Mouse (Mus musculus) layer of hippocampus, adult 8-10 months (tissue): ENCODE results near the gene Terf2. TPM values are rescaled to one million over a fixed set of nuclear protein-coding genes. Genes with fewer than 3 reads are reported as not detected.
"Not testable (repeated sequence)": the region's sequence is repeated elsewhere in the genome, so short reads cannot be mapped to it uniquely, and the experiment has no call there.

Experiments
- DNase-seq, 2 experiments: peaks; one replicate each; pipeline ENCODE4 v3.0.0; 2022; ENCODE audit warnings: low spot score in 2 of 2
- total RNA-seq, 4 experiments: library from RNA; stranded (reverse); gene quantifications; 2 replicates each; pipeline ENCODE4 v1.2.4; 2022

Terf2 gene
- total RNA-seq, 4 experiments from 2014 or later: 33.5 to 41.3 (median 35.6) TPM

DNA sequence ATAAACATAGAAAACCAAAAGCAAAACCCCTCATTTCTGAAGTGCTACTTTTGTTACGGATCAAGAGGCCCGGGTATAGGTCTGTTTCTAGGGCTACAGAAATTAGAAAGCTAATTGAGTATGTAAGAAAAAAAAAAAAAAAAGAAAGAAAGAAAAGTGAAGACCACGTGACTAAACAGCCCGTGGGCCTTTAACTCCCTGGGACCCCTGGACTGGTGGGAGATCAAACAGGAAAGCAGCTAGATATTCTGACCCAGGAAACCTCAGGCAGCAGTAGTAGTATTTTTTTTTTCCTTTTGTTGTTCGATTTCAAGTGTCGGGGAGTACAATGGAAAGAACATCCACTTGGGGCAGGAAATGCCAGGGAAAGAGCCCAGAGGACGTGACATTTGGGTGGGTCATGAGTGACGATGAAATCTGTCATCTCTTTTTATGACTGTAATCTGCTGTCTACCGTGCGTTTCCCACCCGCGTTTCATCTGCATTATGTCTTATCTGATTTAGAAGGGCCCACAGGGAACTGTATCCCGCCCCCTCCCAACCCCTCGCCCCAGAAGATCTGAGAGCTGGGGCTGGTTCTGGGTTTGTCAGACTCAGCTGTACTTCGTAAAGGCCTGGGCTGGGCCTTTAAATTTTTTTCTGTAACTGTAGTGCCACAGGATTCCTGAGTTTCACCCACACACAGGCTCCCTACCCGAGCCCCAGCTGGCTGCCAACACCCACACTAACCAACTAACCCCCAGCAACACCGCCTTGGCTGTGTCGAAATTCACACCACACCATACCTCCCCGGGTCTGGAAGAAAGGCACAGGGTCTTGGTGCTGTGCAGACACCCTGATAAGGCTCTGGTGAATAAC is 18.0 kb upstream of the Terf2 start:
- peak; percentile 35 to 45 for DNase-seq

DNA sequence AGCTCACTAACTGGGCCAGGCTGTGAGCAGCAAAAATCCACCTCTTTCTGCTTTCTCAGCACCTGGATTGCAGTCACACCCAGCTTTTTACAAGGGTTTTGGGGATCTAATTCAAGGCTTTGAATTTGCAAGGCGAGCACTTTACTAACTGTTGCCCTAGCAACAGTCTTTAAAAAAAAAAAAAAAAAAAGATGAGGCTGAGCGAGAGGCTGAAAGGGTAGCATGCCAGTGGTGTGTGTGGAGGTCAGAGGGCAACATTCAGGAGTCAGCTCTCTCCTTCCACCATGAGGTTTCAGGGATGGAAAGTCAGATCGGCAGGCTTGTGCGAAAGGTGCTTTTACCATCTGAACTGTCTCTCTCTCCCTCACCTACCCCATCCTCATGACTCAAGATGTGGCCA is 16.9 kb upstream of the Terf2 start:
- DNase-seq: no peak

DNA sequence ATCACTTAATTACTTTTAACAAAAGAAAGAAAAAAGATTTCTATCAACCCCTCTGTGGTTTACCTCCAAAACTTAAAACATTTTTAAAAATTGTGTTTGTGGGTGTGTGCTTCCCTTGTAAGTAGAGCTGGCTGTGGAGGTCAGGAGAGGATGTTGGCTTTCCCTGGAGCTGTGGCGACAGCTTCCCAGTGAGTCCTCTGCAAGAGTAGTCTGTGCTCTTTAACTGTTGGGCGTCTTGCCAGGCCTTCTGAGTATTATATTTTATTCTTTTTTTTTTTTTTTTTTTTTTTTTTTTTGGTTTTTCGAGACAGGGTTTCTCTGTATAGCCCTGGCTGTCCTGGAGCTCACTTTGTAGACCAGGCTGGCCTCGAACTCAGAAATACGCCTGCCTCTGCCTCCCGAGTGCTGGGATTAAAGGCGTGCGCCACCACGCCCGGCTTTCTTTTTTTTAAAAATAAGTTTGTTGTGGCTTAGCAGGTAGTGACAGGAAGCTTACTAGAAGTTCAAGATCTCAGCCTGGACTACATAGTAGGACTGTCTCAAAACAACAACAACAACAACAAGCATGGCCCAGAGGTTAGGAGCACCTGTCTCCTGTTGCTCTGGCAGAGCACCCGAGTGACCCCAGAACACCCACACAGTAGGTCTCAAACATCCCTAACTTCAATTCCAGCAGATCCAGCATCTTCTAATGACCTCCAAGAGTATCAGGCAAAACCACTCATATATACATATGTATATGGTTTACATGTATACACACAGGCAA is 15.2 kb upstream of the Terf2 start:
- no peak for DNase-seq

DNA sequence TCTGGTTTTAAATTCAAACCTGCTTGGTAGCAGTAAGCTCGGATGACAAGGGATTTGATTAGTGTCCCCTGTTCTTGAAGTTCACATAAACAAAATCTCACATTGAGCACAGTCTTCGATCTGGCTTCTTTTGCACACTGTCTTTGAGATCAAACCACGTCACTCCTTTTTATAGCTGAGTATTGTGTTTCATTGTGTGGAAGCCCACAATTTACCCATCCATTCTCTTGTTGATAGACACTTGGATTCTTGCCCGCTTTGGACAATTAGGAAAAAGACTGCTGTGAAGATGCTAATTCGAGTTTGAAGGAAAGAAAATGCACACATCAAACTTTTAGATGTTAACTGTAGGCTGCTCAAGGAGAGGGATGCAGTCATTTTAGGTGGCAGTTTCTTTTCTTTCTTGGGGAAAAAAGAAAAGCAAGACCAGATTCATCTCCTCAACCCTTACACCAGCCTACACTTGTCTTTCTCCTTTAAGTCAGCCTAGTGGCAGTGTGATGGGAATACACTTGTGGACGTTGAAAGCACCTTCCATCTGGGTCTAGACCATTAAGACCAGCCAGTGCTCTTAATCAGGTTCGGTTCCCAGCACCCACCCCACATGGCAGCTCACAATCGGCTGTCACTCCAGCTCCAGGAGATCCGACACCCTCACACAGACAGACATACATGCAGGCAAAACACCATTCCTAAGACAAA is 14.4 kb upstream of the Terf2 start:
- DNase-seq: no peak

DNA sequence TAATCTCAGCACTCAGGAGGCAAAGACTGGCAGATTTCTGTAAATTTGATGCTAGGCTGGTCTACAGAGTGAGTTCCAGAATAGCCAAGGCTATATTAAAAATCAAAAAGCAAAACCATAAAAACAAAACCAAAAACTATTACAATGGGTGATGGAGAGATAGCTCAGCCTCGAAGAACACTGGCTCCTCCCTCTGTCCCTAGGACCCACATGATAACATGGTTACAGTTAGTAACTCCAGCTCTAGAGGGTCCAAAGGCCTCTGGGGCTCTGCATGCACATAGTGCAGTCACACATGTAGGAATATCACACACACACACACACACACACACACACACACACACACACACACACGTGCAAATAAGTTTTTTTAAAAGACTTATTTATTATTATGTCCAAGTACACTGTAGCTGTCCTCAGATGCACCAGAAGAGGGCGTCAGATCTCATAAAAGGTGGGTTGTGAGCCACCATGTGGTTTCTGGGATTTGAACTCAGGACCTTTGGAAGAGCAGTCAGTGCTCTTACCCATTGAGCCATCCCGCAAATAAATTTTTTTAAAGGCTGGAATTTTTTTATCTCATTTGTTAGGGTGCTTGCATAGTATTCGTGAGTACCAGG is 13.6 kb upstream of the Terf2 start:
- DNase-seq: no peak

DNA sequence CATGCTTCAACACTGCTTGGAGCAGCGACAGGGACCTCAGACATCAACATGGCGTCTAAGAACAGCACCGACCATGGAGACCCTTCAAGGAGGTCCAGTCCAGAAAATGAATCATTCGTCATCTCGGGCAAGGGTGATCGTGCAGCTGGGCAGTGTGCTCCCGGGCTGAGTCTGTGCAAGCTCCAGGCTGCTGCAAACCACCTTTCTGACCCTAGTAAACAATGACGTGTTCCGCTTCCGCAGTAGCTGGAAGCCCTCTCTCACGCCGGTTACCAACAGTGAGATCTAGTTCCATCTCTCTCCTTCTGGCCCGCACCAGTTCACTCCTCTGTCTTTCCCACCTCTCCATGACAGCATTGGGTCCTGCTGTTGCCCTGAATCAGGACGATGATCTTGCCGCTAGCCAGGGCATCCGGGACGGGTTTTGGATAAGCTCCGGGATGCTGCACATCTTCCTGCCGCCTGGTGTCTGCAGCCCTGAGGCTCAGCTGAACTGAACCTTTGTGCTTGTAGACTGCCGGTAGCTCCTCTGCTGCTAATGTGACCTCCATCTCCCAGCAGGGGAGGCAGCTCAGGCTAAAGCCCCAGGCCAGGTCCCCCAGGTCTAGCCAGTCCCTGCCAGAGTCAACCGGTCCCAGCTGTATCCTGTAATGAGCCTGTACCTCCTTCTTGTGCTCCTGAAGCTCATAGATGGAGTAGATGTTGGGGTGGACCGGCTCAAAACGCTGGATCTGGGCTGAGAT is 12.8 kb upstream of the Terf2 start:
- DNase-seq: no peak

DNA sequence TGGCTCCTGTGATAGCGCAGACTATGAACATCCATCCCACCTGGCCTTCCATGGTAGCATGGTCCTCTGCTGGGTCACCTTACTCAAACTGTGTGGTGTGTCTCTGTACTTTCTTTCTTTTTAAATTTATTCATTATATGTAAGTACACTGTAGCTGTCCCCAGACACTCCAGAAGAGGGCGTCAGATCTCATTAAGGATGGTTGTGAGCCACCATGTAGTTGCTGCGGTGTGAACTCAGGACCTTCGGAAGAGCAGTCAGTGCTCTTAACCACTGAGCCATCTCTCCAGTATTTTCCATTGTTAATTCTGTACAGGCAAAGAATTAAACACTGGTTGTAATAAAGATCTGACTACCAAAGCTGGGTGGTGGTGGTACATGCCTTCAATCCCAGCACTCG is 11.7 kb upstream of the Terf2 start:
- DNase-seq: not testable (repeated sequence)

DNA sequence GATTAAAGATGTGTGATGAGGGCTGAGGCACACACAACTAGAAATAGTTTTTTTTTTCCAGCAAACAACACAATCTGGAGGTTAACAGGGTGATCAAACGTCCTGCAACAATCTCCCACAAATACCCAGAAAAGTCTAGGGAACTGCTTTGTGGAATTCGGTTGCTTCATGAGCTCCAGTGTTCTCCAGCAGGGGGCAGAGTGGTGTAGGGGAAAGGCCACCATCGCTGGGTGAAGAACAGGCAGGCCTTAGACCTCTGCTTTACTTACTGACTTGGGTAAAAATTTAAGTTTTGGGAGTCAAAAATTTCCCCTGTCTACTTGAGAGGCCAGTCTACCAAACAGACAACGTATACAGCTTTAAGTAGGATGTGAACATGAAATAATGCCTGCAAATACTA is 8.2 kb upstream of the Terf2 start:
- DNase-seq: peak; percentile 34 to 63

DNA sequence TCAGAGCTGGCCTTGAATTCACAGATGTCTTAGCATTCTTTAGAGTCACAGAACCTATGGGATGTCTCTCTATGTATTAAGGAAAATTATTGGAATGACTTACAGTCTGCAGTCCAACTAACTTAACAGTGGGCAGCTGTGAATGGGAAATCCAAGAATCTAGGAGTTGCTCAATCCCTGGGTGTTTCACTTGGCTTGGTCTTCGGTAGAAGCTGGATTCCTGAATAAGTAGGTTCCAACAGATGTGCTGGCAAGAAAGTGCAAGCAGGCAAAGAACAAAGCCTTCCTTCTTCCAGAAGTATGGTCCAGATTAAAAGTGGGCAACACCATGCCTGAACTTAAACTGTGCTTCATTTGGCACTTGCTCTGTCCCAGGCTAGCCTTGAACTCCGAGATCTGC is 4.3 kb upstream of the Terf2 start:
- DNase-seq: no peak

DNA sequence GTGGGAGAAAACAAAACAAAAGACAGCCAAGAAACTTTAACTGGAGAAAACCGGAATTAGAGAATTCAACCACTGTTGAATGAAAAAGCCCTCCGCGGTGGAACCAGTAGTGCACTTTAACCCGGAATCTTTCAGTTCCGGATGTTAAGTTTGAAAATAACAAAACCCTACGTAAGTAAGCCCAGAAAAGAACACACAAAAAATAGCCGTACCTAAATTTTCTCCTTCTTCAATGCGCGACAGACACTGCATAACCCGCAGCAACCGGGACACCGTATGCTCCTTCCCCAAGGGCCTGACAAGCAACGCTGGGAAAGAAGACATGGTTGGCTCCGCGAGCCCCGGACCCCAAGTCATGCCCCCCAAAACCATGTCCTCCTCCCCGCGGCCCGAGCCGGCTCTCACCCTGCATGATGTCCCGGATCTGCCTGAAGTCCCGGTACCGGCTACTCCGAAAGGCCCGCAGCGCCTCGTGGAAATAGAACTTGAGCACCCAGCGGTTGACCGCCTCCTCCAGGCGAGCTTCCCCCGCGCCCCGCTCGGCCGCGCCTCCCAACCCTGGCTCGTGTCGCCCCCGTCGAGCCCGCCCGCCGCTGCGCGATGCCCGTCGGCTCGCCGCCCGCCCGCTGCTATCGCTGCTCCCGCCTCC is 506 bp downstream of the Terf2 start:
- DNase-seq: peak in 1 of 2 experiments; percentile 32

DNA sequence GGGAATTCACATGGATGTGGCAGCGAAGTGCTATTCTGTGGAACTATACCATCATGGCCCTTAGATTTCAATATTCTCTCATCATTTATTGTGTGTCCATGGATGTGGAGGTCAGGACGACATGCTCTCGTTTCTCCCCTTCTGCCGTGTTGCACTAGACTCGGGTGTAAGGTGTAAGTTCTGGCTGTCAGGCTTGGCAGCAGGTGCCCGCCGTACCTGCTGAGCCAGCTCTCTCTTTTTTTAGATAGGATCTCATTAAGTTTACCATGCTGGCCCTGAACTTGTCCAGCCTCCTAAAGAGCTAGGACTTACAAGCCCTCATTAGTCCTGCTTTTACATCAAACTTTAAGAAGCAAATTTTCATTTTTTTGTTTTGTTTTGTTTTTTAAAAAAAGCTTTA is 5.8 kb downstream of the Terf2 start:
- no peak for DNase-seq

DNA sequence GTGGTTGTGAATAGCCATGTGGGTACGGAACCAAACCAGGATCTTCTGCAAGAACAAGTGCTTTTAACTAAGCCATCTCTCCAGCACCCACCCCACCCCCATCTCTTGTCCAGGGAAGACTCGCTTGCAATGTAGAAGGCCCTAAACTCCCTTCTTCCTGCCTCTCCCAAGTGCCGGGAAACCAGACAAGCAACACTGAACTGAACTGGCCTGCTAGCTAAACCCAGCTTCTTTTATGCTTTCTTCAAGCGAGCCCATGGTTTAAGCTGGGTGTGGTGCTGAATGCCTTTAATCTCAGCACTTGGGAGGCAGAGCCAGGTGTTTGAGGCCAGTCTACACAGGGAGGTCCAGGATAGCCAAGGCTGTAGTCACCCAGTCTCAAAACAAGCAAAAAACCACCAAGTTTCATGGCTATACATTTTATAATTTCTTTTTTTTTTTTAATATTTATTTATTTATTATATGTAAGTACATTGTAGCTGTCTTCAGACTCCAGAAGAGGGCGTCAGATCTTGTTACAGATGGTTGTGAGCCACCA is 7.8 kb downstream of the Terf2 start:
- DNase-seq: no peak

DNA sequence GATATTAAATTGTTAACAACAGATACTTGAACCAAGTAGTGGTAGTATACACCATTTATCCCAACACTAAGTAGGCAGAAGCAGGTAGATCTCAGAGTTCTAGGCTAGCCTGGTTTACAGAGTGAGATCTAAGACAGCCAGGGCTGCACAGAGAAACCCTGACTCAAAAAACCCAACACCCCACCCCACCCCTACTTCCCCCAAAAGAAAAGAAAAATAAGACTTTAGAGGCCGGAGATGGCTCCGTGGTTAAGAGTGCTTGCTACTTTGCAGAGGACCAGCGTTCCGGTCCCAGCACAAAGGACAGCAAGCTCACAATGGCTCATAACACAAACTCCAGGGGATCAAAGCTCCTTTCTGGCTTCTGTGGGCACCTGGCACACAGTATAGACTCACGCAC is 10.3 kb downstream of the Terf2 start:
- DNase-seq: no peak

DNA sequence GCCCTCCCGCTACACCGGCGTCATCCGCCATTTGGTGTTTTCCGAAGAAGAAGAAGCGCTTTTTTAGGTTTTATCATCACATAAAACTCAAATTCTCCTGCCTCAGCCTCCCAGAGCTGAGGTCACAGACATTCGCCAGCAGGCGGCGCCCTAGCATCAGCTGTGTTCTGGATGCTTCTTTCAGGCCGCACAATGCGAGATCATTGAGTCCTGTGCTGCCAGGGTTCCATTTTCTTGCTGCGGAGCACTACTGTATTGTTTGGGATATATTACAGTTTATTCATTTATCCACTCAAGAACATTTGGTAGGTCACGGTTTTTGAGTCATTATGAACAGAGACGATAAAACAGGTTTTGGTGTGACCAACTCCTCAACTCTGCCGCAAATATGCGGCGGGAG is 11.0 kb downstream of the Terf2 start:
- no peak for DNase-seq

DNA sequence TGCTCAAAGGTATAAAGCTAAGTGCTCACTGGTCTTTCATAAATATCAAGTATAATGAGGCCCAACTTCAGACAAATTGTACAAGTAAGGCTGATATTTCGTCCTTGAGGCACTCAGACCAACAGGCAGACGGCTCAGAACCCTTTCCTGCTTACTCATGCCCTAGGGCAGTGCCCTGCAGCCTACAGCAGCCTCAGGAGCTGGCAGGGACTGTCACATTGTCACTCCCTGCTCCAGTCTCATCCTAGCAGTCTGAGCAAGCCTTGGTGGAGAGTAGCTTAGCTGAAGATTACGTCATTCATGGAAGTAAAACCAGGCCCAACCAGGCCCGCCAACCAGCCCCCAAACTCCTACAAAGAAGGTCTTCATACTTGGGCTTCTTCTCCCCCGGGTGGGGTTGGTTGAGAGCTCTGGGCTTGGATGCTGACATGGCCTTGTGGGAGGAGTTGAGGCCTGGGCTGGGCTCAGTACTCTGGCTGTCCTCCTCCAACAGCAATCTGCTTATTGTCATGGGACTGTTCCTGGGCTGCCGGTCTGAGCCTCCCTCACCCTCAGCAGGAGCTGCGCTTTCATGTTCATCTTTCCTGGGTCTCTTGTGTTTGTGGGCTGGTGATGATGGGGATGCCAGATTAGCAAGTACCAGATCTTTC is 20.0 kb downstream of the Terf2 start:
- DNase-seq: no peak

DNA sequence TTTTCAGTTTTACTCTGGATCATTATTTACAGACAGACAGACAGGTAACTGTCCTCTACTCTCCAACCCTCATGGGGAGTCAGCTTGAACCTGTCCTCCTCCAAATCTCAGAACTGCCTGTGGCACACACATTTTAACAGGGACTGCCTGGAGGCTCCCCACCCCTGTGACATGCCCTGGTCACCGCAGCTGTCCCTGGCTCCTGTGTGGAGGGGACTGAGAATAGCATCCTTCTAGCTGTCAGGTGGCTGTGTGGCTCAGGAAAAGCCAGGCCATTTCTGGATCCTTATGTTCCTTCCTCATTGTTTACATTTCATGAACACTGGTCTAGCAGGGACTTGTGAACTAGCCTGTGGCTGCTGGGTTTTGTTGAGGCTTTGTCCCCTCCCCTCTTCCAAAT is 22.2 kb downstream of the Terf2 start:
- DNase-seq: no peak

DNA sequence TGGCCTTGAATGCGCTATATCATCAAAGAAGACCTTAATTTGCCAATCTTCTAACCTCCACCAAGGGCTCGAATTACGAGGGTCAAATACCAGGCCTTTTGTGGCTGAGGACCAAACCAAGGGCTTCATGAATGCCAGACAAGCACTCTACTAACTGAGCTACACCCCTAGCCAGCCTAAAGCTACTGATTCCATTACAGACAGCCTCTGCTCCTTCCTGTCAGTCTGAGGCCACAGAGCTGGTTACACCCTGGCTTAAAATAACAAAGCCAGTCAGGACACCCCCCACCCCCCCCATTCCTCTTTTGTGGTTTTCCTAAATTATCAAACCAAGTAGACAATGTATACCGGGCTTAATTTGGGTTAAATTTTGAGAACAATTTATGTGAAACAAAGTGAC is 22.6 kb downstream of the Terf2 start:
- DNase-seq: no peak

DNA sequence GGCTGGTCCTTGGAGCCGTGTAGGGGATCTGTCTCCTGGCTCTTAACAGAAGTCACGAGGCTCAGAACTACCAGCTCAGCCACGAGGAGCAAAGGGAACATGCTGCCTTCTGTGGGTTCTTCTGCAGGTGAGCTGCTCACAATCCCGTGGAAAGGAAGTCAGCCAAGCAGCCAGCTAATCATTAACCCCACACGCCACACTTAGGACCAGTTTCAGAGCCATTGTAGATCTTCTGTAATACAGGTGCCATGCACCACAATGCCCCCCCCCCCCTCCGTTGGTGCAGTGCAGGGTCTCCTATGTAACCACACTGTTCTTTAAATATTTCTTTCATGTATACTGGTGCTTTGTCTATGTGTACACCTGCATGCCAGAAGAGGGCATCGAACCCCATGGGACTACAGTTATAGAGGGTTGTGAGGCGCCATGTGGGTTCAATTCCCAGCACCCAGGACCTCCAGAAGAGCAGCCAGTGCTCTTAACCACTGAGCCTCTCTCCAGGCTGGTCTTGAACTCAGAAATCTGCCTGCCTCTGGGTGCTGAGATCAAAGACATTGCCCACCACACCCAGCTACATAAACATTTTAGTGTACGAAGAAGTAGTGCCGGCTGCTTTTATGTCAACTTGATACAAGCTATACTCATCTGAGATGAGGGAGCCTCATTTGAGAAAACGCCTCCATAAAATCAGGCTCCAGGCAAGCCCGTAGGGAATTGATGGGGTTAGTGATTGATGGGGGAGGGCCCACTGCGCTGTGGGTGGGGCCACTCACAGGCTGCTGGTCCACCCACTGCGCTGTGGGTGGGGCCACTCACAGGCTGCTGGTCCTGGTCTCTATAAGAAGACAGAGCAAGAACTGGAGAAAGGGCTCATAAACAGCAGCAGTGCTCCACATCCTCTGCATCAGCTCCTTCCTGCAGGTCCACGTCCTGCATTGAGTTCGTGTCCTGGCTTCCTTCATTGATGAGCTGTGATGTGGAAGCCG is 30.5 kb downstream of the Terf2 start, which contains the start of gene Tmed6:
TSS of gene Tmed6 (minus strand) at position 134 of the 986 bp plus-strand sequence.
- DNase-seq: no peak
